19 mouse cellular contexts compared by ENCODE assay signal in genomic region chr9:99499336-99499735, GRCm38 (mm10). TPM values are rescaled to one million over a fixed set of nuclear protein-coding genes. Genes with fewer than 3 reads are reported as not detected.
DNase-seq lines count a peak whose midpoint lies in the region; ATAC-seq and TF ChIP-seq lines count a peak whose summit lies in the region.
"Had no signal": no experiment of that assay in that cellular context is flagged by ENCODE, and none has a peak within 500 bp of the region (broad histone marks: within the 10 kb centered on the region; RNA-seq: fewer than 3 reads in every experiment).

No protein-coding gene starts in this region.

- peak; percentile 48 for DNase-seq in adrenal gland, postnatal 14 days
- no peak for DNase-seq in adrenal gland, postnatal 25 days
- no peak for DNase-seq in liver, postnatal 0 days
- no peak for DNase-seq in liver, embryonic 11.5 days (ENCODE audit: low spot score)
- DNase-seq in lung, postnatal 4 days = no peak
- DNase-seq: cerebellum, adult 2 months; cerebellum, postnatal 10 days; gastrocnemius, postnatal 10 days had no signal

- 84% methylated on average over 4 of the region's 4 CpGs for WGBS in liver, postnatal 0 days (ENCODE audit: insufficient replicate concordance)
- WGBS in liver, embryonic 11.5 days = 91% methylated on average over 4 of the region's 4 CpGs

- H3K4me3 ChIP-seq in liver, postnatal 0 days (ENCODE audit: low read depth, low read length) = no peak overlapping the region
- H3K4me3 ChIP-seq in liver, embryonic 11.5 days (ENCODE audit: low read depth, low read length) = no peak overlapping the region
- H3K4me3 ChIP-seq: embryonic facial prominence, embryonic 10.5 days; forebrain, embryonic 10.5 days; forebrain, embryonic 15.5 days; heart, embryonic 12.5 days; hindbrain, embryonic 15.5 days had no signal

- TF ChIP-seq EP300 in liver, postnatal 0 days (IDR thresholded peaks at IDR 0.05; ENCODE audit: low read depth) = no peak

- peaks cover 20% of the 10 kb centered on the region for H3K36me3 ChIP-seq in liver, postnatal 0 days (replicated peaks; ENCODE audit: insufficient read depth, low read length)
- peaks cover 19% of the 10 kb centered on the region; the same call in 1 of the 2 replicates for H3K36me3 ChIP-seq in liver, embryonic 11.5 days (ENCODE audit: control insufficient read depth, insufficient read depth, low read length)

- H3K4me1 ChIP-seq in liver, postnatal 0 days (ENCODE audit: insufficient read depth) = no peaks in the 10 kb centered on the region
- no peaks in the 10 kb centered on the region for H3K4me1 ChIP-seq in liver, embryonic 11.5 days (replicated peaks; ENCODE audit: control insufficient read depth, insufficient read depth, low read length)
- H3K4me1 ChIP-seq: embryonic facial prominence, embryonic 10.5 days; forebrain, embryonic 10.5 days; forebrain, embryonic 15.5 days; heart, embryonic 12.5 days; hindbrain, embryonic 15.5 days had no signal

- H3K27me3 ChIP-seq in liver, postnatal 0 days (ENCODE audit: insufficient read depth, low read length) = no peaks in the 10 kb centered on the region
- H3K27me3 ChIP-seq in liver, embryonic 11.5 days (replicated peaks; ENCODE audit: control insufficient read depth, insufficient read depth, low read length) = no peaks in the 10 kb centered on the region
- H3K27me3 ChIP-seq: forebrain, embryonic 15.5 days; heart, embryonic 12.5 days; hindbrain, embryonic 15.5 days had no signal

- peak overlapping the region; percentile 32; the same call in 1 of the 2 replicates for H3K4me2 ChIP-seq in liver, postnatal 0 days (ENCODE audit: low read depth, low read length)
- no peak overlapping the region for H3K4me2 ChIP-seq in liver, embryonic 11.5 days
- H3K4me2 ChIP-seq: forebrain, embryonic 15.5 days; heart, embryonic 12.5 days; hindbrain, embryonic 15.5 days had no signal

- ATAC-seq in liver, postnatal 0 days = 0 out of 2 replicates have a peak, but pooled peaks have one; percentile 21
- ATAC-seq in liver, embryonic 11.5 days (replicated peaks; ENCODE audit: low FRiP score) = no peak
- ATAC-seq in megakaryocyte progenitor cell, adult 5-6 weeks (replicated peaks; ENCODE audit: poor library complexity) = peak; percentile 72
- ATAC-seq: forebrain, embryonic 15.5 days; intestine, embryonic 16.5 days had no signal

- H3K9ac ChIP-seq in liver, postnatal 0 days (replicated peaks) = no peak overlapping the region
- H3K9ac ChIP-seq in liver, embryonic 11.5 days (ENCODE audit: low read depth, low read length) = no peak overlapping the region
- H3K9ac ChIP-seq: forebrain, embryonic 15.5 days; heart, embryonic 12.5 days; hindbrain, embryonic 15.5 days had no signal

- no peak for TF ChIP-seq CTCF in liver, postnatal 0 days (IDR thresholded peaks at IDR 0.05; ENCODE audit: low read depth)

- no peaks in the 10 kb centered on the region for H3K9me3 ChIP-seq in liver, postnatal 0 days (ENCODE audit: low read length)
- H3K9me3 ChIP-seq in liver, embryonic 11.5 days (ENCODE audit: control insufficient read depth, low read length) = no peaks in the 10 kb centered on the region
- H3K9me3 ChIP-seq: embryonic facial prominence, embryonic 10.5 days; forebrain, embryonic 10.5 days; forebrain, embryonic 15.5 days; heart, embryonic 12.5 days; hindbrain, embryonic 15.5 days had no signal

- H3K27ac ChIP-seq in liver, postnatal 0 days (ENCODE audit: low read depth) = no peak overlapping the region
- H3K27ac ChIP-seq in liver, embryonic 11.5 days (ENCODE audit: low read depth, low read length) = no peak overlapping the region
- H3K27ac ChIP-seq: embryonic facial prominence, embryonic 10.5 days; forebrain, embryonic 10.5 days; forebrain, embryonic 15.5 days; hindbrain, embryonic 15.5 days had no signal

RNA-seq across cellular contexts. Expression of gene Nme9, which starts 48.1 kb away (rescaled TPM):
- total RNA-seq in adrenal gland, postnatal 14 days (2021) = not detected in 2 replicates
- not detected in 2 replicates for total RNA-seq in adrenal gland, postnatal 25 days (2021)
- polyA plus RNA-seq in liver, postnatal 0 days (2015; fragmentation: Nextera tagmentation; extraction: Ambion mirVana) = not detected in 2 replicates
- not detected in 2 replicates for polyA plus RNA-seq in liver, embryonic 11.5 days (2014; fragmentation: Nextera tagmentation; extraction: Ambion mirVana)
- total RNA-seq in megakaryocyte progenitor cell, adult 5-6 weeks (2015) = not detected in 2 replicates
- not detected in 2 replicates for total RNA-seq in megakaryocyte progenitor cell, adult 5-6 weeks (2017)
- total RNA-seq: ES-E14; gastrocnemius, postnatal 10 days; gastrocnemius, postnatal 4 days; heart, adult 8-10 months; heart, postnatal 25 days had no signal
- polyA plus RNA-seq: embryonic facial prominence, embryonic 10.5 days; forebrain, embryonic 10.5 days; heart, embryonic 12.5 days had no signal
